Mouse (Mus musculus): ENCODE data around the gene Hacd2. TPM values are rescaled to one million over a fixed set of nuclear protein-coding genes. Genes with fewer than 3 reads are reported as not detected.
A peak's percentile ranks its signal among the peaks of the same experiment; 100 is the strongest.

Gene Hacd2
- polyA plus RNA-seq, 1 experiment from 2014 or later, result 106 TPM

DNA sequence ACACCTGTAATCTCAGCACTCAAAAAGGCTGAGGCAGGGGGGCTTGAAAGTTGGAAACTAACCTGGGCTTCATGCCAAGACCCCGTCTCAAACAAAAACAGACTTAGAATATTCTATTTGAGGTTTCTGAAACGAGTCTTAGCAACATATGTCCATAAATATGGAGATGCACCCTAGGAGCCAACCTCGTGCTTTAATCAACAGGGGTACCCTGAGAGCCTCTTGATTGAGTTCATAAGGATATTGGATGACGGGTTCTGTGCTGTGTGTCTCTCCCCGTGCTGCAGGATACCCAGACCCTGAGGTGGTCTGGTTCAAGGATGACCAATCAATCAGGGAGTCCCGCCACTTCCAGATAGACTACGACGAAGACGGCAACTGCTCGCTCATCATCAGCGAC is 22.2 kb upstream of the Hacd2 start:
- 36% methylated on average over 11 of the region's 11 CpGs for WGBS
- Histone ChIP-seq H3K27me3 (ENCODE audit: control insufficient read depth, insufficient read depth, low read length) (peaks cover 4% of the 10 kb centered on the region; the same call in 1 of the 2 replicates), H3K9ac (ENCODE audit: low read length) (no peak overlapping the region), H3K4me1 (ENCODE audit: control insufficient read depth, insufficient read depth, low read length) (peaks cover 21% of the 10 kb centered on the region), H3K27ac (ENCODE audit: low read length) (no peak overlapping the region), H3K9me3 (replicated peaks; ENCODE audit: control insufficient read depth, low read length) (no peaks in the 10 kb centered on the region), H3K36me3 (ENCODE audit: control insufficient read depth, insufficient read depth, low read length) (no peaks in the 10 kb centered on the region), H3K4me3 (replicated peaks; ENCODE audit: low read length) (no peak overlapping the region), H3K4me2 (ENCODE audit: low read depth, low read length) (0 out of 2 replicates have a peak overlapping the region, but pooled peaks have one; percentile 12)
- ATAC-seq (ENCODE audit: insufficient read depth, low FRiP score), result no peak

DNA sequence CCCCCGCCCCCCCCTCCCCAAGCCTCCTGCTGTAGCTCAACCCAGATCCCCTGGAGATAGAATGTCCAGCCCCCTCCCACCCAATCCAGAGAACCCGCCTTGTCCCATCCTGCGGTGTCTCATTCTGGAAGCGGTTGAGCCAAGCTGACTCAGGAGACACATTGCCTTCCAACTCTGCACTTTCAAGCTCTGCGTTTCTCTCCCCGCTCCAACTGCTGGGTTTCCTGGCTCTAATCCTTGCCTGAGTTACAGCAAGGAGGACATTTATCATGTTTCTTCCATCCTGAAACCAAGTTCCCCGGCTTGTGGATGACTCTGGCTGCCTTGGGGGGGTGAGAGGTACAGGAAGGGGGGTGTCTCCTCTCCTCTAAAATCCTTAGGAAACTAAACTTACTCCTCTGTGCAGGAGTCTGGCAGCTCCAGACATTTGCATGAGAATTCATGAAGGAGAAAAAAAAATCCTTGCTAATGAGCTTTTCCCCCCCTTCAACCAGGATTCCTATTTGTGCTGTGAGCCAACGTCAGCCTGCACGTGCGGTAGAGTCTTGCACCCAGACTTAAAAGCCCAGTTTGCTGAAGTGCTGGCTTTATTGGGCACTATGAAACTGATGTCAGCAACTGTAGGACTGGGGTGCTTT is 21.2 kb upstream of the Hacd2 start:
- no peak overlapping the region for H3K9ac ChIP-seq (ENCODE audit: low read length)
- H3K36me3 ChIP-seq (ENCODE audit: control insufficient read depth, insufficient read depth, low read length), result no peaks in the 10 kb centered on the region
- no peaks in the 10 kb centered on the region for H3K9me3 ChIP-seq (replicated peaks; ENCODE audit: control insufficient read depth, low read length)
- WGBS, result 11% methylated on average over 10 of the region's 10 CpGs
- H3K4me3 ChIP-seq (replicated peaks; ENCODE audit: low read length), result no peak overlapping the region
- peaks cover 4% of the 10 kb centered on the region; the same call in 1 of the 2 replicates for H3K27me3 ChIP-seq (ENCODE audit: control insufficient read depth, insufficient read depth, low read length)
- H3K4me1 ChIP-seq (ENCODE audit: control insufficient read depth, insufficient read depth, low read length), result peaks cover 15% of the 10 kb centered on the region
- ATAC-seq (ENCODE audit: insufficient read depth, low FRiP score), result peak; percentile 72; the same call in 1 of the 2 replicates
- 0 out of 2 replicates have a peak overlapping the region, but pooled peaks have one; percentile 12 for H3K4me2 ChIP-seq (ENCODE audit: low read depth, low read length)
- H3K27ac ChIP-seq (ENCODE audit: low read length), result peak overlapping the region; percentile 1; the same call in 1 of the 2 replicates

DNA sequence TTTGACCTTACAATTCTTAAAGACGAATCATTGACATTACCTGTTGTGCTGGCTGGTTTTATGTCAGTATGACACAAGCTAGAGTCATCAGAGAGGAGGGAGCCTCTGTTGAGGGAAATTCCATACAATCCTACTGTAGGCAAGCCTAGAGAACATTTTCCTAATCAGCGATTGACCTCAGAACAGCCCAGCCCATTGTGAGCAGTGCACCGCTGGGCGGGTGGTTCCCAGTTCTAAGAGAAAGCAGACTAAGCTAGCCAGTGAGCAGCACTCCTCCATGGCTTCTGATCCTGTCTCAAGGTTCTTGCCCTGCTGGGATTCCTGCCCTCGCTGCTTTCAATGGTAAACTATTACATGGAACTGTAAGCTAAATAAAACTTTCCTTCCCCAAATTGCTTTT is 17.9 kb upstream of the Hacd2 start:
- Histone ChIP-seq H3K36me3 (ENCODE audit: control insufficient read depth, insufficient read depth, low read length) (no peaks in the 10 kb centered on the region), H3K4me3 (replicated peaks; ENCODE audit: low read length) (no peak overlapping the region), H3K9ac (ENCODE audit: low read length) (no peak overlapping the region), H3K27ac (ENCODE audit: low read length) (no peak overlapping the region), H3K27me3 (ENCODE audit: control insufficient read depth, insufficient read depth, low read length) (peaks cover 4% of the 10 kb centered on the region; the same call in 1 of the 2 replicates), H3K4me1 (ENCODE audit: control insufficient read depth, insufficient read depth, low read length) (peaks cover 4% of the 10 kb centered on the region; the same call in 1 of the 2 replicates), H3K9me3 (replicated peaks; ENCODE audit: control insufficient read depth, low read length) (no peaks in the 10 kb centered on the region), H3K4me2 (ENCODE audit: low read depth, low read length) (no peak overlapping the region)
- no peak for ATAC-seq (ENCODE audit: insufficient read depth, low FRiP score)
- 59% methylated on average over 5 of the region's 5 CpGs for WGBS

DNA sequence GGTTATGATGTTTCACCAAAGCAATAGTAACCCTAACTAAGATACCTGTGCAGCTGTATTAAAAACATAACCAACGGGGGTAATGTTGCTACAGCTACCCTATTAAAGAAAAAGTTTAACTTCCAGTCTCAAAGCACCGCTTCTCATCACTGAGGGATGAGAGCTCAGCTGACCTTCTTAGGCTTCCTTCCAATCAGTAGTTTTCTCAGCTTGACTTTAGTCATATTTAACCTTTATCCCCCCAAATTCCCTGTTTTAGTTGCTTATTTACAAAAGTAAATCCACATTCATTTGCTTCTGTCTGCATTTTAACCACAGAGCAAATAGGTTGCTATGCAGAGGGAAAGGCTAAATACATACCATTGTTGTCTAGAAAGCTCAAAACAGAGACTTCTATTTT is 17.5 kb upstream of the Hacd2 start:
- Histone ChIP-seq H3K4me2 (ENCODE audit: low read depth, low read length) (no peak overlapping the region), H3K36me3 (ENCODE audit: control insufficient read depth, insufficient read depth, low read length) (no peaks in the 10 kb centered on the region), H3K27me3 (ENCODE audit: control insufficient read depth, insufficient read depth, low read length) (peaks cover 4% of the 10 kb centered on the region; the same call in 1 of the 2 replicates), H3K9ac (ENCODE audit: low read length) (no peak overlapping the region), H3K4me1 (ENCODE audit: control insufficient read depth, insufficient read depth, low read length) (peaks cover 4% of the 10 kb centered on the region; the same call in 1 of the 2 replicates), H3K4me3 (replicated peaks; ENCODE audit: low read length) (no peak overlapping the region), H3K27ac (ENCODE audit: low read length) (no peak overlapping the region), H3K9me3 (replicated peaks; ENCODE audit: control insufficient read depth, low read length) (no peaks in the 10 kb centered on the region)
- 64% methylated on average over 2 of the region's 2 CpGs for WGBS
- no peak for ATAC-seq (ENCODE audit: insufficient read depth, low FRiP score)

DNA sequence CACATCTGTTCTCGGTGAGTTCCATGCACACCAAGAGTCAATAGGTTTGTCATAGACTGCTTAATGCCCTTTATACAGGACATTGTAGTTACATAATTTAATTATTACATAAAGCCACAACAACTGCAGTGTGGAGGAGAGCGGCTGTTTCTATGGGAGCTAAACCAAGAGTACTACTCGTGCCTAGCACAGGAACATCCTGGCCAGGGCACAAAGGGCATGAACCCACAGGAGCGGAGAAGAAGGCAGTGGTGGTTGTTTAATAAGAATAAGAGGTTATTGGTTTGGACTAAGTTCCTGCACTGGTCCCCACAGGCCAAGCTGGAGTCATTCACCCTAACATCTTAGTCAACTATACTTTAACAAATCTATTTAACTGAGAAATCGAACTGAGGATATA is 16.0 kb upstream of the Hacd2 start:
- H3K9ac ChIP-seq (ENCODE audit: low read length), result no peak overlapping the region
- no peaks in the 10 kb centered on the region for H3K27me3 ChIP-seq (ENCODE audit: control insufficient read depth, insufficient read depth, low read length)
- H3K9me3 ChIP-seq (replicated peaks; ENCODE audit: control insufficient read depth, low read length), result no peaks in the 10 kb centered on the region
- H3K4me1 ChIP-seq (ENCODE audit: control insufficient read depth, insufficient read depth, low read length), result 0 out of 2 replicates have a peak, but pooled peaks cover 3% of the 10 kb centered on the region
- no peak overlapping the region for H3K4me3 ChIP-seq (replicated peaks; ENCODE audit: low read length)
- no peak for ATAC-seq (ENCODE audit: insufficient read depth, low FRiP score)
- no peak overlapping the region for H3K27ac ChIP-seq (ENCODE audit: low read length)
- no peaks in the 10 kb centered on the region for H3K36me3 ChIP-seq (ENCODE audit: control insufficient read depth, insufficient read depth, low read length)
- WGBS, result 91% methylated on average over 5 of the region's 5 CpGs
- H3K4me2 ChIP-seq (ENCODE audit: low read depth, low read length), result no peak overlapping the region

DNA sequence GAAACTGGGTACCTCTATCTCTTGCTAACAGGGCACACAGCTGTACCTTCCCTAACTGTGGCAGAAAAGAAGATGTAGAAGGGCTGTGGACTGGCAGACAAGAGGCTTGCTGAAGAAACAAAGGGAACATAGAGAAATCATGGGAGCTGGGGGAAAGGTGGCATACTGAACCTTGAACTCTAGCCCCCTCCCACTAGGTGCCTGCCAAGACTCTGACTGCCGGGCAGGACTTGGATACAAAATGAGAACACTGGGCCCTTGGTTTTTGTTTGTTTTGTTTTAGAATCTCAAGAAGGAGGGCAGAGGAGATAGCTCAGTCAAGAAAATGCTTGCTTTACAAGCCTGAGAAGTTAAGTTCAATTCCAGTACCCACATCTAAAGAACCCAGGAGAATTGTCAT is 14.9 kb upstream of the Hacd2 start:
- H3K9me3 ChIP-seq (replicated peaks; ENCODE audit: control insufficient read depth, low read length), result no peaks in the 10 kb centered on the region
- H3K9ac ChIP-seq (ENCODE audit: low read length), result no peak overlapping the region
- H3K27ac ChIP-seq (ENCODE audit: low read length), result no peak overlapping the region
- WGBS, result 34% methylated on average over 1 of the region's 1 CpGs
- H3K4me3 ChIP-seq (replicated peaks; ENCODE audit: low read length), result no peak overlapping the region
- no peaks in the 10 kb centered on the region for H3K4me1 ChIP-seq (ENCODE audit: control insufficient read depth, insufficient read depth, low read length)
- no peaks in the 10 kb centered on the region for H3K27me3 ChIP-seq (ENCODE audit: control insufficient read depth, insufficient read depth, low read length)
- H3K4me2 ChIP-seq (ENCODE audit: low read depth, low read length), result no peak overlapping the region
- no peak for ATAC-seq (ENCODE audit: insufficient read depth, low FRiP score)
- H3K36me3 ChIP-seq (ENCODE audit: control insufficient read depth, insufficient read depth, low read length), result no peaks in the 10 kb centered on the region

DNA sequence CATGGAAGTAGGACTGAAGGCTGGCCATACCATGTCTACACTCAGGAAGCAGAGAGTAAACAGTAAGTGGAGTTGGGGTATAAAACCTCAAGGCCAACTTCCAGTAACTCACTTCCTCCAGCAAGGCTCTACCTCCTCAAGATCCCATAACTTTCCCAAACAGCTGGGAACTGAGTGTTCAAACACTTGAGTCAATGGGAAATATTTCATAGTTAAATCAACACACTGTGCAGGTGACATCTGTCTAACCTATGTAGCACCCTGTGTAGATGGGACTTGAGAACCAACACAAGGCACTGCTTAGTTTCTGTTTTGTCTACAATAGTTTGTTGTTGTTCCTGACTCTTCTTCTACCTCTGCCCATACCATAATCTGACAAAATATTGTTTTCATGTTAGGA is 13.8 kb upstream of the Hacd2 start:
- H3K9me3 ChIP-seq (replicated peaks; ENCODE audit: control insufficient read depth, low read length), result no peaks in the 10 kb centered on the region
- H3K4me1 ChIP-seq (ENCODE audit: control insufficient read depth, insufficient read depth, low read length), result no peaks in the 10 kb centered on the region
- H3K9ac ChIP-seq (ENCODE audit: low read length), result no peak overlapping the region
- no peak overlapping the region for H3K27ac ChIP-seq (ENCODE audit: low read length)
- no peaks in the 10 kb centered on the region for H3K36me3 ChIP-seq (ENCODE audit: control insufficient read depth, insufficient read depth, low read length)
- no peak overlapping the region for H3K4me3 ChIP-seq (replicated peaks; ENCODE audit: low read length)
- H3K27me3 ChIP-seq (ENCODE audit: control insufficient read depth, insufficient read depth, low read length), result no peaks in the 10 kb centered on the region
- ATAC-seq (ENCODE audit: insufficient read depth, low FRiP score), result no peak
- H3K4me2 ChIP-seq (ENCODE audit: low read depth, low read length), result no peak overlapping the region

DNA sequence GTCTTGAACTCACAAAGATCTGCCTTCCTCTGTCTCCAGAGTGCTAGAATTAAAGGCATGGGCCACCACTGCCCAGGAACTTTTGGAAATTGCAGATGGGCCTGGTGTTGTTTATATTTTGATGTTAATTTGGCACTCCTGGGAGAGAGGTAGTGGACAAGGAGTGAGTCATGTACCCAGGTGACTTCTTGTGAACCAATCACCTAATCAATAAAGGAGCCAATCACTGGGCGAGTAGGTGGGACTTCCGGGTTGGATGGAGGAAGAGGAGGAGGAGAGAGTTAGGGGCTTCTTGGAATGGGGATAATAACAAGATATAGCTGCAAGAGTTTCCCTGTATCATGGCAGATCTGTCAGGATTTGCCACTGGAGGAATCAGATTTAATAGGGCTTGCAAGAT is 8.7 kb upstream of the Hacd2 start:
- ATAC-seq (ENCODE audit: insufficient read depth, low FRiP score), result no peak
- WGBS, result 80% methylated on average over 2 of the region's 2 CpGs

DNA sequence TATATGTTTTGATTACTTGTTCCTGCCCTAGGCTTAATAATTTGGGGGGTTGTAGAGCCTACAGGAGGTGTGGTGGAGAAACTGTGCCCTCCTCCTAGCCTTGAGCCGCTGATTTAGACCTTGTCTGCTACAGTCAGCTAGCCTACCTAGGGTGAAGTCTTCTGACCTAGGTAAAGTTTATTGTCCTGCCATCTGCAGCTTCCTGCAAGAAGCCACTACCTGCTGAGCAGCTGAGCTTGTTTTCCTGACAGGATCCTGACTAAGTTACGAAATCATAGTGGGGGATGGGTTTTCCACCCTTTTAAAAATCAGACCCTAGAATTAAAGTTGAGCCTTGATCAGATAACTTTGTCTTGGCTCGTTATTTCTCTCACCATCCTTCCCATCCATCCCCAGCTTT is 5.7 kb upstream of the Hacd2 start:
- Histone ChIP-seq H3K4me1 (ENCODE audit: control insufficient read depth, insufficient read depth, low read length) (no peaks in the 10 kb centered on the region), H3K36me3 (ENCODE audit: control insufficient read depth, insufficient read depth, low read length) (no peaks in the 10 kb centered on the region), H3K4me2 (ENCODE audit: low read depth, low read length) (no peak overlapping the region), H3K27ac (ENCODE audit: low read length) (no peak overlapping the region), H3K9me3 (replicated peaks; ENCODE audit: control insufficient read depth, low read length) (no peaks in the 10 kb centered on the region; the same call in 1 of the 2 replicates), H3K27me3 (ENCODE audit: control insufficient read depth, insufficient read depth, low read length) (no peaks in the 10 kb centered on the region), H3K9ac (ENCODE audit: low read length) (no peak overlapping the region), H3K4me3 (replicated peaks; ENCODE audit: low read length) (no peak overlapping the region)
- 74% methylated on average over 3 of the region's 3 CpGs for WGBS
- no peak for ATAC-seq (ENCODE audit: insufficient read depth, low FRiP score)

More for the DNA sequence above, 8.7 kb upstream of the Hacd2 start:
- no peaks in the 10 kb centered on the region for H3K36me3 ChIP-seq (ENCODE audit: control insufficient read depth, insufficient read depth, low read length)
- no peak overlapping the region for H3K4me3 ChIP-seq (replicated peaks; ENCODE audit: low read length)
- H3K9me3 ChIP-seq (replicated peaks; ENCODE audit: control insufficient read depth, low read length), result no peaks in the 10 kb centered on the region; the same call in 1 of the 2 replicates
- no peak overlapping the region for H3K4me2 ChIP-seq (ENCODE audit: low read depth, low read length)
- no peak overlapping the region for H3K9ac ChIP-seq (ENCODE audit: low read length)
- no peaks in the 10 kb centered on the region for H3K4me1 ChIP-seq (ENCODE audit: control insufficient read depth, insufficient read depth, low read length)
- no peak overlapping the region for H3K27ac ChIP-seq (ENCODE audit: low read length)
- H3K27me3 ChIP-seq (ENCODE audit: control insufficient read depth, insufficient read depth, low read length), result no peaks in the 10 kb centered on the region
